Mouse (Mus musculus) spleen, postnatal 4 days (tissue): Measurements from ENCODE around the gene Nr2f6.
A peak's percentile ranks its signal among the peaks of the same experiment; 100 is the strongest.

ENCODE experiments used
- DNase-seq, 2 experiments: peaks; one replicate each; pipeline ENCODE4 v3.0.0; 2022; ENCODE audit warnings: low spot score in 2 of 2

The Nr2f6 gene

DNA sequence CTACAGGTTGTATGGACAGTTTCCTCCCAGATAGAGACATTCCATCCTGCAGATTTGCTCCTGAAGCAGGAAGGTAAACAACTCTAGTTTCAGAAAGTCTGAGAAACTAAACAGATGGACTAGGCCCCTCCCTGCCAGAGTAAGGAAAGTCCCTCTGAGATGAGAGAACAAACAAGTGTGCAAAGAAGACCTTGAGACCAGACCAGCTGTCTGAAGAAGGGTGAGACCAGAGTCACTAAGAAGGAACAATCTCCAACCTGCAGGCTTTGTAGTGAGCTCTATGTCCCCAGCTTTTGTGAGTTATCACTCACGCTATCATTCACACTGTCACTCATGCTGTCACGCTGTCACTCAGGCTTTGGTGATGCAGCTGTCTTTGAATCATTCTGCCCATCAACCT is 9.9 kb upstream of the Nr2f6 start:
- DNase-seq = no peak

DNA sequence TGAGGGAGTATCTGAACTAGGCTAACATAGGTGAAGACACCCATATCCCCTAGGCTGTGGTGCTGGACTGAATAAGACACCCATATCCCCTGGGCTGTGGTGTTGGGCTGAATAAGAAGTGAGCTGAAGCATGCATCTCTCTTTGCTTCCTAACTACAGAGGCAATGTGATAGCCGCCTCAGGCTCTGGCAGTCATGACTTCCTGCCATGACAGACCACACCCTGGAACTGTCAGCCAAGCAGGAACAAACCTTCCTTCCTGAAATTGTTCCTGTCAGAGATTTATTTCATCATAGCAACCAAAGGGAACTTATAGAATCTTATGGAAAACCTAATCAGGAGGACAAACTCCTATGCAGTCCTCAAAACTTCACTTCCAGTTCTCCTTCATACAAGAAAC is 6.5 kb upstream of the Nr2f6 start:
- no peak for DNase-seq

- DNase-seq = no peak
These were observed 3.6 kb upstream of the Nr2f6 start for GRCm38 (mm10) chr8:71385212-71385835.

GRCm38 (mm10) chr8:71383860-71384259 is 2.1 kb upstream of the Nr2f6 start:
- DNase-seq = no peak

DNA sequence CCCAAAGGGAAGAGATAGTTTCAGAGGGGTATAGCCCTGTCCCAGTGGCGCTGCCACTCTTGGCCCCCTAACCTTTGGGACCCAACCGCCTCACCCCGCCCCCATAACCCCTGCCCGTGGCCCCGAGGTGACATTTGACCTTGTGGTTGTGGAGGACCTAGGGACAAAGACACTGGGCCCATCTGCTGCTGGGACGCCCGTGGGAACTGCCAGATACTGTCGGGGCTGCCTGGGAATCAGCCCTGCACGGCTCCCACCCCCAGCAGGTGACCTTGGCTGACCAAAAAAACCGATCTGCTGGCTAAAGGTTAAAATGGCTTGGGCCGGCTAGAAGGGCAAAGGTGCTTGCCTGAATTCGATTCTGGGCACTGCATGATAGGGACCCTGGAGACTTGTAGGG is 1.6 kb upstream of the Nr2f6 start:
- no peak for DNase-seq

DNA sequence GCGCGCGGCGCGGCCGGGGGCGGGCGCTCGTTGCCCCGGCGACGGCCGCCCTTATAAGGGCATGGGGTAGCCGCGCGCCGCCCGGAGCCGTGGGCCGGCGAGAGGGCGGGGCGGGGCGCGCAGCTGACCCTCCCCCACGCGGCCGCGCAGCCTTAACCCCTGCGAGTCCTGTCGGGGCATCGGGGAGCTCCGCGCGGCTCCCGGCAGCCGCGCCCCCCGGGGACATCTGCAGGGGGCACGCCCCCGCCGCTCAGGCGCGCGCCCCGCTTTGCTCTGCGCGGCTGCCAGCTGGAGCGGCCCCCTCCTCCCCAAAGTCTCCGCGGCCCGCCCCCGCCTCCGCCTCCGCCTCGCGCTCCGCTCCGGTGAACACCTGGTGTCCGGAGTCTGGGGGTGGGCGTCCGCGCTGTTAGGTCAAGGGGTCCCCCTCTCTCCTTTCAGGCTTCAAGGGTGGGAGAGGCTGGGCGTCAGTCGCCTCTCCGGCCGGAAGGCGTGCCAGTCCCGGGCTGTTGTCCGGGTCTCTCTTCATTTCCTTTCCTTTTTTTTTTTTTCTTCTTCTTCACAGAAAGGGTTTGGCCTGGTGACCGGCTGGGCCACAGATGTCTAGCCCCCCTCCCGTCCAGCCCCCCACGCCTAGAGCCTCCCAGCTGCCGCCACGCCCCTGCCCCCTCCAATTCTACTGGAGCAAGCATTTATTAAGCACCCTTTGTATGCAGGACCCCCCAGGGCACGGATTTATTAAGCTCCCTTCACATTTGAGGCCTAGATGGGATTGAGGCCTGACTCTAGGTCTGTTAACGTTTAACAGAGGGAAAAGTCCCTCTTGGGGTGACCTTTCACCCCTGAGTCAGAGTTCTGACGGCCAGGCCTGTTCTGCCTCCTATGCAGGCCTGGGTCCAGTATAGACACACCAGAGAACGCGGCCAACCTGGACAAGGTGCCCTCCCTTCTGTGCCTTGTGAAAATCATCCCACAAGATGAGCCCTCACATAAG is 506 bp upstream of the Nr2f6 start:
- DNase-seq = peak; percentile 70 to 81

GRCm38 (mm10) chr8:71380178-71381171 is 1.3 kb downstream of the Nr2f6 start:
- no peak for DNase-seq

DNA sequence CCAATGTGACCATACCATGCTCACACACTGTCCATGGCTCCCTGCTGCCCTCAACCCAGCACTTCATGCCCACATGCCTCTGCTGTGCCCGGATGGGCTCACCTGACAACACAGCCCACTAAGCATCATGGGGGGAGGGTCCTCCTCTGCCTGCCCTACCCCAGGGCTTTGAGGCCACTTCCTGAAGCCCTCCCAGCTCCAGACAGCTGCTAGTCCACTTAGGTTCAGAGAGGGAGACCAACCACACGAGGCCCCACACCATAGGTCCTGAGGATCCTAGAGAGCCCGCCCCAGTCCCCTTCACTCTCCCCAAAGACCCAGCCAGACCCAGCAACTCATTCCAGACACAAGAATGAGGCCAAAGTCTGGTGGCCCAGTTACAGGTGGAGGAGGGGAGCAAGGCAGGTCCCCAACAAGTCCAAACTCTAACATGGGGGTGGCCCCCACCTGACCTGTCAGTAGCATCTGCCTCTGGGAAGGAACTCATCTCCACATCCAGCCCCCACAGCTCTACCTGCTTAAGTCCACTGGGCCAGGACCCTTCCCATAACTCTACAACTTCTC is 2.2 kb downstream of the Nr2f6 start:
- DNase-seq = no peak

GRCm38 (mm10) chr8:71379008-71379407 is 2.8 kb downstream of the Nr2f6 start:
- no peak for DNase-seq

DNA sequence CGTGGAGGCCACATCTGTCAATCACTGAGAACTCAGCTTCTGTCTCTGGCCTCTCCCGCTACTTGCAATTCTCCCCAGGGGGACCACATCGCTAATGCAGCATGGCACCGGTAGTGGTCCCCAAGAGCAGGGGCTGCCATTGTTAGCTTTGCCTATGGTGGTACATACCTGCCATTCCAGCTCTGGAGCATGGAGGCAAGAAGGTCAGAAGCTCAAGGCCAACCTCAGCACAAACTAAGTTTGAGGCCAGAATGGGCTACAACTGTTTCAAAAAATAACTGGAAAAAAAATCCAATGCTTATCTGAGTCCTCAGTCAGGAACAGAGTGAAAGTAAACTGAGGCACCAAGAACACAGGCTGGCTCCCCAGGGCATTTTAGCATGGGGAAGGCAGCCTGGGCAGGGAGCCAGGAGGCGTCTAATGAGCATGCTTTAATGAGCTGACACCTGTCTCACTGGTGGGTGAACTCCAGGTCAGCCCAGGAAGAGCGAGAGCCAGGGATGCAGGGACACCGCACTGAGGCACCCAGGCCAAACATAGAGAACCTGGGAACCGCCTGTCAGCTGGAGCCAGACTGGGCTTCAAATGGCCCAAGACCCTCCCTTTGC is 5.2 kb downstream of the Nr2f6 start:
- no peak for DNase-seq

- peak; percentile 65 to 78 for DNase-seq
These were observed 6.0 kb downstream of the Nr2f6 start for GRCm38 (mm10) chr8:71375581-71376422.

GRCm38 (mm10) chr8:71374616-71375206 is 7.0 kb downstream of the Nr2f6 start:
- DNase-seq = no peak

GRCm38 (mm10) chr8:71373000-71373399 is 8.8 kb downstream of the Nr2f6 start:
- DNase-seq = no peak

DNA sequence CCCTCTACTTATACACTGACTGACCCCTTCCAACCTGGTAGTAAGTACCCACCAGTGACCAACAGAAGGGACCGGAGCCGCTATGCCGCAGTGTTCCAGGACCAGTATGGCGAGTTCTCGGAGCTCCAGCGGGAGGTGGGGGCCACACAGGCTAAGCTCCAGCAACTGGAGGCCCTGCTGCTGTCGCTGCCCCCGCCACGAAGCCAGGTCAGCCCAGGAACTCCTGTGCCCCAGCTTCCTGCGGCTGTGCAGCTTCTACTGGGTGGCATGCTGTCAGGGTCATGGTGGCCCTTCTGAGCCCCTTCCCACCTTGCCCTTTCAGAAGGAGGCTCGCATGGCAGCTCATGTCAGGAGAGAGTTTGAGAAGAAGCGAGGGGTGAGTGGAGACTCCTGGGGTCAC is 9.3 kb downstream of the Nr2f6 start:
- DNase-seq = no peak

GRCm38 (mm10) chr8:71371236-71371848 is 10.4 kb downstream of the Nr2f6 start, which contains the start of gene Ocel1:
Gene Ocel1 (plus strand): TSS chr8:71371298.
- peak; percentile 97 to 99 for DNase-seq

DNA sequence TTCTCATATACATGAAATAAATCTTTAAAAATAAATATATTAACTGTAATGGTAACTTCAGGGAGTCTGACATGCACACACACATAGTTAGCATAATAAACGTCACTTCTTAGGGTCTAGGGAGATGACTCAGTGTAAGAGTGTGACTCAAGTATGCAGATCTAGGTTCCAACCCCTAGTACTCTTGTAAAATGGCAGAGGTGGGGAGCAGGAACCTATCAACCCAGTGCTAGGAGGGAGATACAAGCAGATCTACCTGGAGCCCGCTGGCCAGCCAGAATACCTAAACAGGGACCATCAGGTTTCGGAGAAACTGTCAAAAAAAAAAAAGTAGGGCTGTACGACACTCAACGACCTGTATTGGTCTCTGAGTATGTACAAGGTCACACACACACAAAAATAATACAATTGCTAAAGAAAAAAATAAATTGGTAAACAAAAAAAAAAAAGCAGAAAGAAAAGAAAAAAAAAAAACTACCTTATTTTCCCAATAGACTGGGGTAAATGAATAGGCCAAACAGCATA is 11.0 kb downstream of the Nr2f6 start:
- no peak for DNase-seq

DNA sequence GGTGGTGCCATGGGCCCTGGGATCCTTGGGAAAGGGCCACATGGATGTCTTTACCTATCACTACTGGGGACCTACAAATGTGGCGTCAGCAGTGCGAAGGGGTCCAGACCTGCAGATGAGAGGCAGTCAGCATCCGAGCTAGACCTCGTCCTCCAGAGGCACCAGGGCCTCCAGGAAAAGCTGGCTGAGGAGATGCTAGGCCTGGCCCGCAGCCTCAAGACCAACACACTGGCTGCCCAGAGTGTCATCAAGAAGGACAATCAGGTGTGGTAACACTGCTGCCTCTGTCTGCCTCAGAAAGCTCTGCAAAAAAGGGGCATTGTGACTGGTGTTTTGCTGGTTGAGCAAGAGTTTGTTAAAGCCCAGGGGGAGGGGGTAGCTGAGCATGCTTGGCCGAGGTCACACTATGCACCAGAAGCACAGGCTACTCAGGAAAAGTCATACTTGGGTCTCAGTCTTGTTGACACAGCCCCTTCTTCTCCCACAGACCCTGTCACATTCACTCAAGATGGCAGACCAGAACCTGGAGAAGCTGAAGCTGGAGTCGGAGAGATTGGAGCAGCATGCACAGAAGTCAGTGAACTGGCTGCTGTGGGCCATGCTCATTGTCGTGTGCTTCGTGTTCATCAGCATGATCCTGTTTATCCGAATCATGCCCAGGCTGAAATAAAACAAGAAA is 12.6 kb downstream of the Nr2f6 start:
- peak in 1 of 2 experiments; percentile 58 for DNase-seq

DNA sequence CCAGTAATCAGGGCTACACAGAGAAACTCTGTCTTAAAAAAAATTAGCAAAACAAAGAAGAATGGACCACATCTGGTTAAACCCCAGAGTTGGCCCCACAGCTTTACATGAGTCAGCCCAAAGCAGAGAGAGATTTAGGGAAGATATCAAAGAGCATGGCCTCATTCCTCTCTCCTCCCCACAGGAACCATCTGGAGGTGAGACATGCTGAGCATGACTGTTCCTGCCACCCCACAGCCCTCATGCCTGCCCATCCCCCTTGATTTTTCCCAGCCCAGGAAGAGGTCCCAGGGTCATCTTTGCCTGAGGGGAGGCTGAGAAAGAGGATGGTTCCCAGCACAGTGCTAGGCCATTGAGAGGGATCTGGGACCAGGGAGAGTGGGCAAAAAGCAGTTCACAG is 13.4 kb downstream of the Nr2f6 start:
- DNase-seq = no peak
